Mouse (Mus musculus) gastrocnemius, postnatal 10 days (tissue): Measurements from ENCODE around the gene Dhx37. TPM values are rescaled to one million over a fixed set of nuclear protein-coding genes. Genes with fewer than 3 reads are reported as not detected.

ENCODE experiments used
- microRNA-seq, 2 experiments: library from miRNA; unstranded; fragments of <30 nt; microRNA quantifications; one replicate each; pipeline ENCODE4 v1.2.0; 2021
- total RNA-seq, 2 experiments: library from RNA; stranded (reverse); gene quantifications; 2 replicates each; pipeline ENCODE4 v1.2.3; 2021

Dhx37 gene
- total RNA-seq, 2 experiments from 2014 or later: 3.7 to 4.6 TPM

Small RNAs within 50 kb of the gene (microRNA-seq; reads per million reads assigned to microRNA genes)
- 0 reads per million in 2 experiments for gene Gm27551

Other genes with a start within 250 kb of the Dhx37 start
- gene Scarb1, start 93.0 kb downstream of the Dhx37 start, total RNA-seq: 10 to 100 TPM; 49.8 to 58.0 TPM
- gene Gm10382, start 44.8 kb downstream of the Dhx37 start, total RNA-seq: under 1 TPM; 0.19 to 0.36 TPM
- gene Ubc, start 43.9 kb downstream of the Dhx37 start, total RNA-seq: 100 to 1,000 TPM; 703 to 712 TPM
- gene Bri3bp, start 7.4 kb upstream of the Dhx37 start, total RNA-seq: 1 to 10 TPM; 7.6 to 8.0 TPM
- 1 to 10 TPM; 5.1 to 6.6 TPM for gene Aacs, start 41.7 kb upstream of the Dhx37 start, total RNA-seq
- gene Tmem132b, start 97.7 kb upstream of the Dhx37 start, total RNA-seq: under 1 TPM; 0.21 to 0.56 TPM